Mouse (Mus musculus): ENCODE measurements at regions not wholly inside any gene's neighbourhood (a gene's known extent, or its start where the extent isn't known, plus 50 kb on each side); places are given as distances from the start of the nearest gene placed in this dataset.
A peak's percentile ranks its signal among the peaks of the same experiment; 100 is the strongest.
"Not testable (repeated sequence)": the region's sequence is repeated elsewhere in the genome, so short reads cannot be mapped to it uniquely, and the experiment has no call there.

GRCm38 (mm10) chr10:26577087-26577486 lies 176.1 kb upstream of the Arhgap18 start:
- no peak for DNase-seq (ENCODE audit: low spot score in 2 of 2)

DNA sequence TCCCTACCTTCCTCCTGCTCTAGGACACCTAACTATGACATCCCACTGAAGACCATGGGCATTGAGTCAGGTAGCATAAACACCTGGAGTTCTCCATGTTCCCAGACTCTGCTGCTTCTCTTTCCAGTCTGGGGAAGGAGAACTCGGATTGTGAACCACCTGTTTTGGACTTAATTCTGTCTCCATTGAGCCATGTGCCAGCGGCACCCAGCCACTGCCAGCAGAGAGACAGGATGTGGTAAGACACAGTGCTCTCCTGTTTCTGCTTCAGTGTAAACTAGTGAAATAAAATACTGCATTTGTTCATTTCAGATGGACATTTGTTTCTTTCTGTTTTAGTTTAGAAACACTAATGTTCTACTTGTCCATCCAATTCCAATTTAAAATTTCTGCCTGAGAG lies 168.1 kb upstream of the Arhgap18 start:
- no peak for DNase-seq (ENCODE audit: low spot score in 2 of 2)

DNA sequence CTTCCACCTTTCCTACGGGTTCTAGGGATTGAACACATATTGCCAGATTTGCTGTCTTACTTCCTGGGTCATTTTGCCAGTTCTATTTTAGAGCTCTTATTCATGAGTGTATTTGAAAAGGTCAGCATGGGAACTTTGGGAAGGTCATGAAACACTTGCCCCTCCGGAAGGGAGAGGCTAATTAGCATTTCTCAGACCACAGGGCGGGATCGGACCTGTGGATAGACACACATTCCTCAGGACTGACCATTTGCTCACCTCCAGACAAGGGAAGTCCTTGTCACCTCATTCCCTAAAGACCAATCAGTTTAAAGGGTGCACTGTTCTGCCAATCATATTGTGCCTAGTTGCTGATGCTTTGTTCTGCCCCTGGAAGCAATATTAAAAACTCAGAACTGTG lies 146.1 kb upstream of the Arhgap18 start:
- DNase-seq (ENCODE audit: low spot score in 2 of 2) = not testable (repeated sequence)

DNA sequence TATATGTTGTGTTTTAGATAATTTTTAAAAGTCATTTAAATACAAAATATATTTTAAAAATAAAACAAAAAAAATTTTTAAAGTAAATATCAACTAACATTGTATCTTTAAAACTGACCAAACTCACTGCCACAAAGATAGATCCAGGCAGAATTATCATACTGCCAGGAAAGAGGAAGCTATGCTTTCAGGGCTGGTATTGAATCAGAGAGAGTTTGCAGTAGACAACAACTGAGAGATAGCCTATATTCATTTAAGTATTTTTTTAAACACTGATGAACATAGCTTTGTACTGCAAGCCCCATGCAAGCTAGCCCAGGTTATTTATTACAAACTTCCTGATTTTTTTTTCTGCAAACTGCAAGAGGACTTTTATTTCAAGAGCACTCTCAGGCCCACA lies 142.0 kb upstream of the Arhgap18 start:
- DNase-seq (ENCODE audit: low spot score in 2 of 2) = no peak

- no peak for DNase-seq (ENCODE audit: low spot score in 2 of 2)
These were observed 122.9 kb upstream of the Arhgap18 start for GRCm38 (mm10) chr10:26630196-26630760.

DNA sequence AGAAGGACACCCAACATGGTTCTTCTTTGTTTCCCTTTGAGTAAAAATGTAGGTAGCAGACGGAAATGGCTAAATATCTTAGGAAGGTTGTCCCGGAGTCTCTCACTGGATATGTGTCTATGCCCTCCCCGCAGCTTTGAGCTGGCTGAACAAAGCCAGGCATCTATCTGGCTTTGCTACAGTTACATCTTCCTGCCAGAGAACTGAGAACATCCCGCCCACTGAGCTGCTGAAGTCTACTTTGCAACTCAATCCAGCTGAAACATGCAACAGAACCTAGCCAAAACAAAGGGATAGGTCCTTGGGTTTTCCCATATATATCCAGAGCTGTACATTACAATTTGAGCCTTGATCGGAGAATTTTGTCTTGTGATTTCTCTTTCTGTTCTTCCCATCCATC lies 121.0 kb upstream of the Arhgap18 start:
- no peak for DNase-seq (ENCODE audit: low spot score in 2 of 2)

DNA sequence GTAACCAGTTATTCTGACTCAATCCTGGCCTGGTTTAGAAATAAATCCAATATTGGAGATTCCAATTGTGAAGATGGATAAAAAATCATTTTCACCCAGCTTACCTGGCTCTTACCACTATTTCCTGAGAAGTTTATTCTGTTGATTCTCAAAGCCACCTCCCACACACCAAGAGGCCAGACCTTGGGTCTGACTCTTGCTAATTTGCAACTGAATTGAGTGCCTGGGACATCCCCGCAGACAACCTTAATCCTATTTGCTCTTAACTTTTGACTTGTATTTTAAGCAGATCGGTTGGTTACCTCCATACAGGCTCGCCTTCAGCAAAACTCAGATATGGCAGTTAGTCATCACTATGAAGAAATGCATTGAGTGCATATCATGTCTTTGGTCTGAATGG lies 115.8 kb upstream of the Arhgap18 start:
- no peak for DNase-seq (ENCODE audit: low spot score in 2 of 2)

- DNase-seq (ENCODE audit: low spot score in 2 of 2) = no peak
These were observed 115.2 kb upstream of the Arhgap18 start for GRCm38 (mm10) chr10:26638056-26638455.

DNA sequence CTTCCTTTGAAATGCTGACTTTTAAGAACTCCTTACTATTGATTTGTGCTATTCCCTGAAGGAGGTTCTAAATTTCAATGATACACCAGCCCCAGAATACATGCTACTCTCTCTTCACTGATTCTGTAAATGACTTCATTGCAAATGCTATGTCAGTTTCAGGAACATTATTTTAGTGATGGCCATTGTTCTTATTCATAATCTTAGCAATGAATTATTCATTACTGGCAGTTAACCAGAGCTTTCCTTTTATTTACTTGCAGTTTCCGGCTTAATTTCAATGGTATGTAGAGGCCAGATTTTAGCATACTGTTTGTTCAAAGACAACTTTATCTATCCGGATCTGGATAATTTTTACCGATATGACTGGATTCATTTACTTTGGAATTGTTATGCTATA lies 114.1 kb upstream of the Arhgap18 start:
- no peak for DNase-seq (ENCODE audit: low spot score in 2 of 2)

DNA sequence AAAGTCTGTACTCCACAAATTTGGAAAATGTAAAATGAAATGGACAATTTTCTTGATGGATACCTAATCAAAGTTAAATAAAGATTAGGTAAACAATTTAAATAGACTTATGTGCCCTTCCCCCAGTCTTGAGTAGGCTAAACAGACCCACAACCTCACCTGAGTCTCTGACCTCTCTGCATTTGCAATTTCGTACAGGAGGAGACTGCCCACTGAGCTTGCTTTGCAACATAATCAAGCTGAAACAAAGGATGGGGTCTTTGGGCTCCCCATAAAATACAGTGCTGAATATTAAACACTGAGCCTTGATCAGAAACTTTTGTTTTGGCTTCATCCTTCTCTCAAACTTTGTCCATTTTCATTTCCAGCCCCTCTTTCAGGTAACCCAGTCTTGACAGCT lies 100.1 kb upstream of the Arhgap18 start:
- DNase-seq (ENCODE audit: low spot score in 2 of 2) = no peak

DNA sequence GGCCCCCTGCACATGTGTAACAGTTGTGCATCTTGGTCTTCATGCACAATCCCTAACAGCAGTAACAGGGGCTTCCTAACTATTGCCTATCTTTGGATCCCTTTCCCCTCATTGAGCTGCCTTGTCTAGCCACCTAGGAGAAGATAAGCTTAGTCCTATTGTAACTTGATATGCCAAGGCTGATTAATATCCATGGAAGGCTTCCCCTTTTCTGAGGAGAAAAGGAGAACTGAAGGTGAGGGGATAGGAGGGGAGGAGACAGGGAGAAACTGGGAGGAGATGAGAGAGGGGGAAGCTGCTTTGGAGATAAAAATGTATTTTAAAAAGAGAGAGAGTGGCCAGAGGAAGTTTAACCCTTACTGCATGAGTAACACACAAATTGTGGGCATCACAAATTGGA lies 89.0 kb upstream of the Arhgap18 start:
- DNase-seq (ENCODE audit: low spot score in 2 of 2) = no peak

DNA sequence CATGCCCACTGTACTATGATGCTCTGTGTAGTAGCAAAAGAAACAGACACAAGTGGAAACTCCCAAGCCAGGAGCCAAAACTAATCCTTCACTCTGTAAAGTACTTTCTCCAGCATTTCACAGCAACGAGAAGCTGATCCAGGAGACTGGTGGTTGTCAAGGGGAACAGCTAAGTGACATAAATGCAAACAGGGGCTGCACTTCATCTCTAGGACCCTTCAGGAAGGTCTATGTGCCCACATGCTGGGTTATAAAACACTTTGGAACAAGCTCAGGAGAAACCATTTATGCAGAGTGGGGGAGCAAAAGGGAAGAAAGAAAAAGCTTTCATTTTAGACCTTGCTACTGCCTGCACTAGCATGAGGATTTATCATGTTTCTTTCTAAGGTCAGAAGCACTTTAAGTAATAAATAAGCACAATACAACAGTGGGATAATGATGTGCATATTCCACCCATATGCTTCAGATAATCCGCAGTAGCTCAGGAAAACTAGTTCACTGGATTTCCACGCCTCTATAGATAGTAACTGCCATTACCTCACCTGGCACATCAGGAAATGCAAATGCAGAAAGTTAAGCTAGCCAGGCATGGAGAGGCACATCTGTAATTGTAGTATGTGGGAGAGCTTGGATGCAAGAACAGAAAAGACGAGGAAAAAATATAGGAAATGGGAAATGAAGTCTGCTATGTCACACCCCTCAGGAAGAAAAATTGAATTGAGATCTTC lies 73.6 kb upstream of the Arhgap18 start:
- no peak for DNase-seq (ENCODE audit: low spot score in 2 of 2)

- DNase-seq (ENCODE audit: low spot score in 2 of 2) = no peak
These were observed 58.5 kb upstream of the Arhgap18 start for GRCm38 (mm10) chr10:26694761-26695160.

DNA sequence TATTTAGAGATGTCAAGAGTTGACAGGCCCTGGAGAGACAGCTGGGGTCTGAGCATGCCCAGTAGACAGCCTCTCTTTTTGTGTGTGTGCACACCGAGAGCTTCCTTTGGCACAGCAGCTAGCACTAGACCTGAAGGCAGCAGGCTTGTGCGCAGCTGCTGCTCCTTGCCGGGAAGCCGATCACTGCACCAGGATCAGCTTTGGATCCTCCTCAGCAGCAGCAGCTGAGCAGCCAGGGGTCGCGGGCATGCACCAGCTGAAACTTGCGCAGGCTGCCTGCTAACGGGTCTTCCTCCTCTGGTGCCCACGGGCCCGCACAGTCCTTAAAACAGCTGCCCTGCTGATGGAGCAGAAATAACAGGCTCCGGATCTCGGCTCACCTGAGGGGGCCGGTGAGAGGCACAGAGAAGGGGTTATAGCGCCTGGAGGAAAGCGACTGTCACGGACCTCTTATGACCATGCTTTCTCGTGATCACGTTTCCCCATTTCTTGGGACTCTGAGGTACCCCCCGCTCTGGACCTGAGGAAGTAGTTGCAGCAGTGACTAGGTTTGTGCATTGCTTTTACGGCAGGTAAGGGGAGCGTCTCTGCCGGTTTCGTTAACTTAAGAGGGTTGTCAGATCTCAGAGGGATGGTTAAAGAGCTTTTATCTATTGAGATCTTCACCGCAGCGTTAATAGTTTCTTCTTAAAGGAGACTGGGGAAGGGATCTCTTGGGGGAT lies 57.8 kb upstream of the Arhgap18 start:
- peak; percentile 13 to 19 for DNase-seq (ENCODE audit: low spot score in 2 of 2)

All from thymus, postnatal 10 days (tissue).